Mouse (Mus musculus): ENCODE measurements around the gene Prss12. TPM values are rescaled to one million over a fixed set of nuclear protein-coding genes. Genes with fewer than 3 reads are reported as not detected.

Gene Prss12
- polyA plus RNA-seq, 1 experiment = 0.43 TPM

- H3K36me3 ChIP-seq (ENCODE audit: control insufficient read depth, insufficient read depth, low read length) = no peaks in the 10 kb centered on the region
- H3K27ac ChIP-seq (ENCODE audit: control insufficient read depth, insufficient read depth, low read depth, low read length) = no peak overlapping the region
- no peak for TF ChIP-seq CTCF (IDR thresholded peaks at IDR 0.05; ENCODE audit: control insufficient read depth, insufficient read depth, insufficient replicate concordance, low read depth, low read length)
- no peak for TF ChIP-seq POLR2A (IDR thresholded peaks at IDR 0.05; ENCODE audit: control insufficient read depth, low read depth, low read length)
- H3K4me3 ChIP-seq (ENCODE audit: control insufficient read depth, low read depth, low read length) = no peak overlapping the region
- no peaks in the 10 kb centered on the region for H3K4me1 ChIP-seq (ENCODE audit: control insufficient read depth, insufficient read depth, low read length)
- no peaks in the 10 kb centered on the region for H3K27me3 ChIP-seq (ENCODE audit: control insufficient read depth, insufficient read depth, low read length)
These were observed 58.1 kb downstream of the Prss12 start for GRCm38 (mm10) chr3:123504783-123505182.

- H3K4me1 ChIP-seq (ENCODE audit: control insufficient read depth, insufficient read depth, low read length) = no peaks in the 10 kb centered on the region
- no peaks in the 10 kb centered on the region for H3K36me3 ChIP-seq (ENCODE audit: control insufficient read depth, insufficient read depth, low read length)
- TF ChIP-seq POLR2A (IDR thresholded peaks at IDR 0.05; ENCODE audit: control insufficient read depth, low read depth, low read length) (no peak), CTCF (IDR thresholded peaks at IDR 0.05; ENCODE audit: control insufficient read depth, insufficient read depth, insufficient replicate concordance, low read depth, low read length) (no peak)
- H3K4me3 ChIP-seq (ENCODE audit: control insufficient read depth, low read depth, low read length) = no peak overlapping the region
- H3K27me3 ChIP-seq (ENCODE audit: control insufficient read depth, insufficient read depth, low read length) = no peaks in the 10 kb centered on the region
- H3K27ac ChIP-seq (ENCODE audit: control insufficient read depth, insufficient read depth, low read depth, low read length) = no peak overlapping the region
These were observed 59.3 kb downstream of the Prss12 start for GRCm38 (mm10) chr3:123505778-123506667.

- Histone ChIP-seq H3K36me3 (ENCODE audit: control insufficient read depth, insufficient read depth, low read length) (no peaks in the 10 kb centered on the region), H3K4me1 (ENCODE audit: control insufficient read depth, insufficient read depth, low read length) (peaks cover under 1% of the 10 kb centered on the region), H3K27ac (ENCODE audit: control insufficient read depth, insufficient read depth, low read depth, low read length) (no peak overlapping the region), H3K4me3 (ENCODE audit: control insufficient read depth, low read depth, low read length) (peak overlapping the region; percentile 76; the same call in 1 of the 2 replicates), H3K27me3 (ENCODE audit: control insufficient read depth, insufficient read depth, low read length) (no peaks in the 10 kb centered on the region)
- no peak for TF ChIP-seq CTCF (IDR thresholded peaks at IDR 0.05; ENCODE audit: control insufficient read depth, insufficient read depth, insufficient replicate concordance, low read depth, low read length)
- no peak for TF ChIP-seq POLR2A (IDR thresholded peaks at IDR 0.05; ENCODE audit: control insufficient read depth, low read depth, low read length)
These were observed 60.3 kb downstream of the Prss12 start for GRCm38 (mm10) chr3:123506699-123507662.

- Histone ChIP-seq H3K36me3 (ENCODE audit: control insufficient read depth, insufficient read depth, low read length) (no peaks in the 10 kb centered on the region), H3K4me3 (ENCODE audit: control insufficient read depth, low read depth, low read length) (peak overlapping the region; percentile 100)
These were observed 60.9 kb downstream of the Prss12 start for GRCm38 (mm10) chr3:123507663-123508055.

GRCm38 (mm10) chr3:123508056-123508674 is 61.5 kb downstream of the Prss12 start:
- Histone ChIP-seq H3K4me3 (ENCODE audit: control insufficient read depth, low read depth, low read length) (peak overlapping the region; percentile 100), H3K36me3 (ENCODE audit: control insufficient read depth, insufficient read depth, low read length) (no peaks in the 10 kb centered on the region), H3K4me1 (ENCODE audit: control insufficient read depth, insufficient read depth, low read length) (peaks cover 2% of the 10 kb centered on the region), H3K27ac (ENCODE audit: control insufficient read depth, insufficient read depth, low read depth, low read length) (peak overlapping the region; percentile 91), H3K27me3 (ENCODE audit: control insufficient read depth, insufficient read depth, low read length) (no peaks in the 10 kb centered on the region)
- TF ChIP-seq CTCF (IDR thresholded peaks at IDR 0.05; ENCODE audit: control insufficient read depth, insufficient read depth, insufficient replicate concordance, low read depth, low read length) = 0 out of 2 replicates have a peak, but pooled peaks have one; percentile 3
- TF ChIP-seq POLR2A (IDR thresholded peaks at IDR 0.05; ENCODE audit: control insufficient read depth, low read depth, low read length) = peak; percentile 100

More at GRCm38 (mm10) chr3:123507663-123508055, 60.9 kb downstream of the Prss12 start:
- TF ChIP-seq CTCF (IDR thresholded peaks at IDR 0.05; ENCODE audit: control insufficient read depth, insufficient read depth, insufficient replicate concordance, low read depth, low read length) (no peak), POLR2A (IDR thresholded peaks at IDR 0.05; ENCODE audit: control insufficient read depth, low read depth, low read length) (no peak)
- Histone ChIP-seq H3K4me1 (ENCODE audit: control insufficient read depth, insufficient read depth, low read length) (peaks cover 2% of the 10 kb centered on the region), H3K27ac (ENCODE audit: control insufficient read depth, insufficient read depth, low read depth, low read length) (peak overlapping the region; percentile 81), H3K27me3 (ENCODE audit: control insufficient read depth, insufficient read depth, low read length) (no peaks in the 10 kb centered on the region)

- Histone ChIP-seq H3K4me1 (ENCODE audit: control insufficient read depth, insufficient read depth, low read length) (peaks cover 2% of the 10 kb centered on the region), H3K4me3 (ENCODE audit: control insufficient read depth, low read depth, low read length) (peak overlapping the region; percentile 100), H3K27ac (ENCODE audit: control insufficient read depth, insufficient read depth, low read depth, low read length) (peak overlapping the region; percentile 91), H3K36me3 (ENCODE audit: control insufficient read depth, insufficient read depth, low read length) (no peaks in the 10 kb centered on the region), H3K27me3 (ENCODE audit: control insufficient read depth, insufficient read depth, low read length) (no peaks in the 10 kb centered on the region)
- TF ChIP-seq POLR2A (IDR thresholded peaks at IDR 0.05; ENCODE audit: control insufficient read depth, low read depth, low read length) = no peak
- TF ChIP-seq CTCF (IDR thresholded peaks at IDR 0.05; ENCODE audit: control insufficient read depth, insufficient read depth, insufficient replicate concordance, low read depth, low read length) = no peak
These were observed 62.1 kb downstream of the Prss12 start for GRCm38 (mm10) chr3:123508675-123509376.
